In the genomic region with DNA sequence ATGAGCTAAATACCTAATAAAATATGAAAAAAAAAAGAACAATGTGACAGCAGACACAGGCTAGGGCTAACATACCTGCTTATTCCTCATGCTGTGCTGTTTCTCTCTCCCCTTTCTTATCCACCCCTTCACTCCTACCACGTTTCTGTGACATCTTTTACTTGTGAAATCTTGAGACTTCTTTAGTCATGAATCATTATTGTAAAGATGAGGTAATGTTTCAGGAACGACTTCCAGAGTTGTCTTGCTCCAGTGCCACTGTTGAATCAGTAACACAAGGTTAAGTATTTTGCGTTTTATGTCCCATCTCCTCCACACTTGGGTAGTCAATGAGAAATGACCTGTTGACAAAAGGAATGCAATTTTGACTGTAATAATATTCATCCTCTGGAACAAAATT, we compare ENCODE assay signal across 10 mouse cellular contexts.
"Had no signal": no experiment of that assay in that cellular context is flagged by ENCODE, and none has a peak within 500 bp of the region (broad histone marks: within the 10 kb centered on the region; RNA-seq: fewer than 3 reads in every experiment).

No protein-coding gene starts in this region.

- H3K27me3 ChIP-seq: limb, embryonic 13.5 days; midbrain, embryonic 12.5 days had no signal

- ATAC-seq: intestine, postnatal 0 days; midbrain, embryonic 16.5 days had no signal

- DNase-seq: layer of hippocampus, adult 9-11 months; left cerebral cortex, postnatal 4 days; lung, adult 18-20 months; right cerebral cortex, postnatal 14 days; thymus, postnatal 36 days had no signal

- H3K27ac ChIP-seq: limb, embryonic 13.5 days; liver, embryonic 14.5 days; midbrain, embryonic 12.5 days had no signal

- H3K4me1 ChIP-seq: limb, embryonic 13.5 days; midbrain, embryonic 12.5 days had no signal

- H3K9ac ChIP-seq: limb, embryonic 13.5 days; liver, embryonic 14.5 days; midbrain, embryonic 12.5 days had no signal

- H3K4me2 ChIP-seq: limb, embryonic 13.5 days; midbrain, embryonic 12.5 days had no signal

- H3K4me3 ChIP-seq: limb, embryonic 13.5 days; midbrain, embryonic 12.5 days had no signal

- H3K9me3 ChIP-seq: limb, embryonic 13.5 days; midbrain, embryonic 12.5 days had no signal

- H3K36me3 ChIP-seq: limb, embryonic 13.5 days; midbrain, embryonic 12.5 days had no signal
